Mouse (Mus musculus) thymus, adult 2 months (tissue): ENCODE measurements at regions not wholly inside any gene's neighbourhood (a gene's known extent, or its start where the extent isn't known, plus 50 kb on each side); places are given as distances from the start of the nearest gene placed in this dataset.
A peak's percentile ranks its signal among the peaks of the same experiment; 100 is the strongest.

Source experiments
- DNase-seq: peaks from one replicate; pipeline ENCODE4 v3.0.0; 2021
- H3K27ac ChIP-seq: fragments of 200-500 bp; 2 replicates; pipeline ENCODE4 v1.5.1; 2012; ENCODE audit warnings: low read length, control low read depth; ENCODE audit not compliant: control insufficient read depth, insufficient read depth
- H3K27me3 ChIP-seq: fragments of 200-500 bp; 2 replicates; pipeline ENCODE4 v1.6.1; 2012; ENCODE audit warnings: mild to moderate bottlenecking, low read length, moderate library complexity, mixed read lengths; ENCODE audit not compliant: control insufficient read depth, insufficient read depth
- H3K36me3 ChIP-seq: fragments of 200-500 bp; 2 replicates; pipeline ENCODE4 v1.6.1; 2012; ENCODE audit warnings: mild to moderate bottlenecking, low read length, moderate library complexity; ENCODE audit not compliant: control insufficient read depth, insufficient read depth
- H3K4me1 ChIP-seq: fragments of 200-500 bp; replicated peaks from 2 replicates; pipeline ENCODE4 v1.6.1; 2012; ENCODE audit warnings: low read length; ENCODE audit not compliant: control insufficient read depth, insufficient read depth
- H3K4me3 ChIP-seq: fragments of 200-500 bp; 2 replicates; pipeline ENCODE4 v1.5.1; 2012; ENCODE audit warnings: mild to moderate bottlenecking, low read length, control low read depth, moderate library complexity; ENCODE audit not compliant: control insufficient read depth, insufficient read depth
- CTCF ChIP-seq: fragments of 200-500 bp; IDR thresholded peaks from 2 replicates; pipeline ENCODE4 v1.5.1; 2012; ENCODE audit warnings: mild to moderate bottlenecking, control low read depth, low read length, moderate library complexity, borderline replicate concordance; ENCODE audit not compliant: control insufficient read depth, poor library complexity, insufficient read depth; ENCODE audit errors: extremely low read depth
- POLR2A ChIP-seq: fragments of 200-500 bp; IDR thresholded peaks from 2 replicates; pipeline ENCODE4 v1.6.1; 2012; ENCODE audit warnings: mild to moderate bottlenecking, low read length, control low read depth, moderate library complexity; ENCODE audit not compliant: control insufficient read depth, poor library complexity, insufficient read depth; ENCODE audit errors: extremely low read depth
- WGBS: fragments of 180-500 bp; shearing (Covaris S2); methylation state at CpG from one replicate; pipeline ENCODE4 v1.1.7; 2018; 5-methylcytosine and 5-hydroxymethylcytosine counted together

DNA sequence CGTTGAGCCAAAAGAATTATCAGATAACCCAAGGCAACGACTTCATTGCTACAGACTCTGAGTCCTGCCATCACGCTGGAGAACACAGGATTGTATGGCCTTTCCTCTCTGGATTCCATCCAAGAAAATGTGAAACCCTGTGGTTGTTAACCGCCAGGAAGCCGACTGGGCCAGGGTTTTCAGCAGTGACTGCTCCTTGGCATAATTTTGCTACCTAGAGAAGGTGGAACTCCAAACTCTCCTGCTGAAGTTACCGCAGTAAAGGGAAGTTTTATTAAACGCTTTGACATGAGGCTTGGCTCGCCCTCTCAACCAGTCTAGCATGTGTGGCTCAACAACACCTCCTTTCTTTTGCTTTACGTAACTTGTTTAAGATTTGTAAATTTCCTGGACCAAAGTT is 116.9 kb downstream of the Wif1 start:
- DNase-seq: no peak
- Histone ChIP-seq H3K4me1 (no peaks in the 10 kb centered on the region), H3K36me3 (no peaks in the 10 kb centered on the region), H3K4me3 (no peak overlapping the region), H3K27ac (no peak overlapping the region), H3K27me3 (no peaks in the 10 kb centered on the region)
- TF ChIP-seq POLR2A: no peak
- TF ChIP-seq CTCF: no peak
- 22% methylated on average over 9 of the region's 9 CpGs for WGBS

DNA sequence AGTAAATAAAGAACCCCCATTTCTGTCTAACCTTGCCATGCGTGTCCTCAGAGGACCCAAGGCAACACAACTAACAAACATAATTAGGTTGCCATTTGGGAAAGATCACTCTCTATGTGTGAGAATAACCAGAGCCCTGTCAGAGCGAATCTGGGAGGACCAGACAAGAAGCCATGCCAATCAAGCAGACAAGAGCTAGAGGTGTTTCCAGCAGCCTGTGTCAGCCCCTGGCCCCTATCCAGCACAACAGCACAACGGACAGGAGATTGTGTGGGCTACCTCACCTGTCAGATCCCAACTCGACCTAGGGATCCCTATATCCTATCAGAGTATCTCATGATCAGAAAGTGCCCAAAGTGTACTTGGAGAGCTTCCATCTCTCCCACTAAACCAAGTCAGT is 119.9 kb downstream of the Wif1 start:
- Histone ChIP-seq H3K27ac (no peak overlapping the region), H3K4me1 (no peaks in the 10 kb centered on the region), H3K36me3 (no peaks in the 10 kb centered on the region), H3K4me3 (no peak overlapping the region), H3K27me3 (no peaks in the 10 kb centered on the region)
- 84% methylated on average over 4 of the region's 4 CpGs for WGBS
- DNase-seq: no peak
- no peak for TF ChIP-seq POLR2A
- no peak for TF ChIP-seq CTCF

DNA sequence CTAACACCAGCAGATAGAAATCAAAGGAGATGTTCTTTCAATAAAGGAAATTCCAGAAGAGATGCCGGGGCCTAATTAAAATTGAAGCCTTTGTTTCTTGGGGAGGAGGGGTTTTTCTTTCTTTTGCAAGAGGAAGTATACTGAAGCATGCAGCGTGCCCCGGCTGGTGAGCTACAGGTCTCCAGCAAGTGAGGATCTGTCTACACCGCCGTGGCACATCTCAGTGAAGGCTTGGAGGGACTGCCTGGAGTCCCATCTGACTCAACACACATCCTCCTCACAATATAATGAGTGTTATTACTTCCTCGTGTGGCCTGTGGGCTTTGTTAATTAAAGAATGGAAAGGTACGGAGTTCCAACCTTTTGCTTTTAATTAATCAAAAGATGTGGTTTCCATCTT is 126.7 kb downstream of the Wif1 start:
- Histone ChIP-seq H3K36me3 (no peaks in the 10 kb centered on the region), H3K27ac (no peak overlapping the region), H3K4me1 (no peaks in the 10 kb centered on the region), H3K27me3 (no peaks in the 10 kb centered on the region), H3K4me3 (no peak overlapping the region)
- TF ChIP-seq POLR2A (no peak), CTCF (no peak)
- WGBS: 20% methylated on average over 7 of the region's 7 CpGs
- no peak for DNase-seq

DNA sequence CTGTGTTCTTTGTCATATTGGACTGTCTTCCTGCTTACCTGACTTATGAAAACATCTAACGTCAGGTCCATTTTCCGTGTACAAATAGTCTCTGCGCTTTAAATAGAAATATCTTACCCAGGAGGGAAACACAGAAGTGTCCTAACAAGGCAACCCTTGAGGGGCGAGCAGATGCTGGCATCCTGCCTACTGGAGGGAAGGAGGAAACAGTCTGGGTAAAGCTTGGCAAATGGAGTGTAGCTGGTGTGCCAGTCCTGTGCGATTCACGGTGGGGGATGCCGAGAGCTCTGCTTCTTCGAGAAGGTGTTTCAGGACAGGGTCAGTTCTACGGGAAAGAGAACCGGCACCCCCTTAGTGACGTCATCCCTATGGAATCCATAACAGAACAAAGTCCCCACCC is 127.4 kb downstream of the Wif1 start:
- H3K36me3 ChIP-seq: no peaks in the 10 kb centered on the region
- H3K4me1 ChIP-seq: no peaks in the 10 kb centered on the region
- no peaks in the 10 kb centered on the region for H3K27me3 ChIP-seq
- WGBS: 36% methylated on average over 11 of the region's 11 CpGs
- no peak overlapping the region for H3K27ac ChIP-seq
- TF ChIP-seq CTCF: no peak
- no peak for TF ChIP-seq POLR2A
- no peak for DNase-seq
- H3K4me3 ChIP-seq: no peak overlapping the region

DNA sequence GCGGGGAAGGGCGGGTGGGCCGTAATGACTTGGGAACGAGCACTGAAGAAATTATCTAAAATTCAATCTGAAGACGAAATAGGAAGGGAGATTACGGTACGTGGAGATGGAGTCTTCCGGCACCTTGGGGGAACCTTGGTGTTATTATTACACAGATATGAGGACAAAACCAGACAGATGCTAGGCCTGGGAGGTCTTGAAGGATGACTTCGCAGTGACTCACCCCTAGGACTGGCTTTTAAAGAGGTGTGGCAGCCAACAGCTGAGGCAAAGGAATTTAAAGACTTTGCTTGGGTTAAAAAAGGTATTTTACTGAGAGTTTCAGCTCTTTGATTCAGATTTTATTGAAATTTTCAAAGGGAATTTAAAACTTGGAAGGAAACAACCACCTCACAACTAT is 140.3 kb downstream of the Wif1 start:
- H3K4me3 ChIP-seq: no peak overlapping the region
- no peaks in the 10 kb centered on the region for H3K4me1 ChIP-seq
- TF ChIP-seq CTCF (no peak), POLR2A (no peak)
- H3K27me3 ChIP-seq: no peaks in the 10 kb centered on the region
- H3K27ac ChIP-seq: no peak overlapping the region
- WGBS: 96% methylated on average over 9 of the region's 9 CpGs
- no peaks in the 10 kb centered on the region for H3K36me3 ChIP-seq
- no peak for DNase-seq

DNA sequence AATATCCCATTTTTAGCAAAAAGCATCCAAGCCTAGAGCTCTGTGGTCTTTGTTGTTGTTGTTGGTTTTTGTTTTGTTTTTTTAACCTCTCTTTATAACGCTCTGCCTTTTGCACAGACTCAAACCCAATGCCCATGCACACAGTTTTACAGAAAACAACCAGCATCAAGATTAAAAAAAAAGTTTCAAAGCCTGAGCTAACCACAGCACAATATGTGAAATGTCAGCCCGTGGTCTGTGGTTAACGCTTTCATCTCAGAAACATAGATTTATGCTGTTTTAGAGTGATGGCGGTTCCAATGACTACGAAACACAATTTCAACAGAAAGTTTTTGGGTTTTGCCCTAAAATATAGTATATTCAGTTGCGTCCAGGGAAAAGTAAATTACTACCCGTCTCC is 155.4 kb downstream of the Wif1 start:
- no peaks in the 10 kb centered on the region for H3K36me3 ChIP-seq
- no peaks in the 10 kb centered on the region for H3K4me1 ChIP-seq
- H3K27ac ChIP-seq: no peak overlapping the region
- WGBS: 10% methylated on average over 7 of the region's 7 CpGs
- no peak for TF ChIP-seq CTCF
- no peak for TF ChIP-seq POLR2A
- H3K27me3 ChIP-seq: no peaks in the 10 kb centered on the region
- H3K4me3 ChIP-seq: no peak overlapping the region
- peak; percentile 5 for DNase-seq

DNA sequence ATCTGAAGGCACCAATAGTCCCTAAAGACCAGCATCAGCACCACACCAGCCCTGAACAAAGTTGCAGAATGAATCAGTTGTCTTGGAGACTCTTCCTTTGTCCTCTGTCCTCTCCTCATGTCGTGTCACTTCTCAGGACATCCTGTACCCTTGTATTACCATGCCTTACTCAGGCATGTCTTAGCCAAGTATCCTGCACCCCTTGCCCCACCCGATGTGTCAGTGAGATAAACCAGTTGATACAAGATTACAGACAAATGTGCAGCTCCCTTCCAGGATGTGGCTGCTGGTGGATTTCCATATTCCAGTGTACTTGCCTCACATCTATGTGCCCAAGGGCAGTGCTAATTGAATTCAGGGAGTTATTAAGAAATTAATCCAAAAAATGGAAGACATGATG is 151.8 kb downstream of the Tbc1d30 start:
- WGBS: 70% methylated on average over 2 of the region's 2 CpGs
- H3K27ac ChIP-seq: no peak overlapping the region
- H3K36me3 ChIP-seq: no peaks in the 10 kb centered on the region
- TF ChIP-seq POLR2A: no peak
- no peaks in the 10 kb centered on the region for H3K27me3 ChIP-seq
- DNase-seq: no peak
- H3K4me1 ChIP-seq: no peaks in the 10 kb centered on the region
- no peak overlapping the region for H3K4me3 ChIP-seq

DNA sequence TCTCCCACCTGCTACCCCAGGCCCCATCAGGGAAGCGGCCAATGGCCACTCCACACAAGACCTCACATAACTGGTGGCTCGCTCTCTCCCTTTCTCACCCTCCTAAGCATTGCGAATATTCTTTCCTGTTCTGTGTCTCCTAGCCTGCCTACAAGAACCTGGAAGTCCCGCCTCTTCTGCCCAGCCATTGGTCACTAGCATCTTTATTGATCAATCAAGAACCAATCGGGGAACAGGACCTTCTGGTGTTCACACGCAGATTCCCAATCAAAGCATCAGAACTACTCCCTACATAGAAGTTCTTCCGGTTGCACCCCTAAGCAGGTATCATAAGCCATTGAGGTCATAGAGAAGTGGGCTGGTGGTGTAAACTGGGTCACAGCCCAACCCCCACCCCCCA is 148.5 kb downstream of the Tbc1d30 start:
- Histone ChIP-seq H3K4me3 (no peak overlapping the region), H3K27me3 (no peaks in the 10 kb centered on the region), H3K27ac (no peak overlapping the region), H3K4me1 (no peaks in the 10 kb centered on the region), H3K36me3 (no peaks in the 10 kb centered on the region)
- WGBS: 97% methylated on average over 7 of the region's 7 CpGs
- TF ChIP-seq CTCF: no peak
- no peak for TF ChIP-seq POLR2A
- DNase-seq: no peak
